Mouse (Mus musculus) neural tube, embryonic 12.5 days (tissue): ENCODE data around the gene She. TPM values are rescaled to one million over a fixed set of nuclear protein-coding genes. Genes with fewer than 3 reads are reported as not detected.

Experiments
- ATAC-seq: fragments of 200-750 bp; cut with Nextera tagmentation; 2 replicates; pipeline ENCODE4 v1.8.0; 2017; ENCODE audit warnings: low read depth, mild to moderate bottlenecking, moderate TSS enrichment, moderate library complexity; ENCODE audit not compliant: low FRiP score
- H3K27ac ChIP-seq: fragments of 300-500 bp; sonication (generic); 2 replicates; pipeline ENCODE4 v1.5.1; 2016
- H3K27me3 ChIP-seq: fragments of 300-500 bp; sonication (generic); replicated peaks from 2 replicates; pipeline ENCODE4 v1.6.1; 2016; ENCODE audit warnings: mild to moderate bottlenecking
- H3K36me3 ChIP-seq: fragments of 300-500 bp; sonication (generic); 2 replicates; pipeline ENCODE4 v1.6.1; 2016; ENCODE audit warnings: mild to moderate bottlenecking
- H3K4me1 ChIP-seq: fragments of 300-500 bp; sonication (generic); 2 replicates; pipeline ENCODE4 v1.6.1; 2016
- H3K4me2 ChIP-seq: fragments of 300-500 bp; sonication (generic); replicated peaks from 2 replicates; pipeline ENCODE4 v1.6.1; 2016; ENCODE audit warnings: mild to moderate bottlenecking
- H3K4me3 ChIP-seq: fragments of 300-500 bp; sonication (generic); 2 replicates; pipeline ENCODE4 v1.5.1; 2016
- H3K9ac ChIP-seq: fragments of 300-500 bp; sonication (generic); 2 replicates; pipeline ENCODE4 v1.6.1; 2016; ENCODE audit warnings: mild to moderate bottlenecking
- H3K9me3 ChIP-seq: fragments of 300-500 bp; sonication (generic); 2 replicates; pipeline ENCODE4 v1.6.1; 2016; ENCODE audit warnings: mild to moderate bottlenecking
- WGBS: fragments of 180-500 bp; shearing (Covaris S2); methylation state at CpG from one replicate; pipeline ENCODE4 v1.1.7; 2016; 5-methylcytosine and 5-hydroxymethylcytosine counted together
- polyA plus RNA-seq: library from polyadenylated mRNA; unstranded; fragments of >200 nt; fragmentation: Nextera tagmentation; extraction: Ambion mirVana; gene quantifications from 2 replicates; pipeline ENCODE4 v1.2.1, GENCODE M21; 2016

She gene
- polyA plus RNA-seq, 1 experiment from 2014 or later: 4.2 TPM

GRCm38 (mm10) chr3:89877129-89877528, 46.0 kb downstream of the She start:
- Histone ChIP-seq H3K36me3 (no peaks in the 10 kb centered on the region), H3K4me1 (no peaks in the 10 kb centered on the region), H3K4me3 (no peak overlapping the region), H3K9me3 (0 out of 2 replicates have a peak, but pooled peaks cover 6% of the 10 kb centered on the region), H3K9ac (no peak overlapping the region), H3K27ac (no peak overlapping the region), H3K4me2 (no peak overlapping the region), H3K27me3 (no peaks in the 10 kb centered on the region)
- WGBS: 85% methylated on average over 8 of the region's 8 CpGs
- ATAC-seq: no peak

GRCm38 (mm10) chr3:89878456-89878855, 47.3 kb downstream of the She start:
- H3K27me3 ChIP-seq: no peaks in the 10 kb centered on the region
- H3K4me2 ChIP-seq: no peak overlapping the region
- no peak overlapping the region for H3K4me3 ChIP-seq
- no peaks in the 10 kb centered on the region for H3K36me3 ChIP-seq
- no peak for ATAC-seq
- no peak overlapping the region for H3K27ac ChIP-seq
- WGBS: 61% methylated on average over 3 of the region's 3 CpGs
- no peak overlapping the region for H3K9ac ChIP-seq
- H3K9me3 ChIP-seq: no peaks in the 10 kb centered on the region
- H3K4me1 ChIP-seq: no peaks in the 10 kb centered on the region

- Histone ChIP-seq H3K4me1 (no peaks in the 10 kb centered on the region), H3K4me3 (no peak overlapping the region), H3K27ac (no peak overlapping the region), H3K9me3 (no peaks in the 10 kb centered on the region), H3K9ac (no peak overlapping the region), H3K4me2 (no peak overlapping the region), H3K27me3 (no peaks in the 10 kb centered on the region), H3K36me3 (no peaks in the 10 kb centered on the region)
- ATAC-seq: no peak
- WGBS: 77% methylated on average over 3 of the region's 3 CpGs
Observed at GRCm38 (mm10) chr3:89879326-89879725, 48.2 kb downstream of the She start.

GRCm38 (mm10) chr3:89880036-89880851, 49.1 kb downstream of the She start:
- WGBS: 80% methylated on average over 5 of the region's 5 CpGs
- H3K4me1 ChIP-seq: no peaks in the 10 kb centered on the region
- no peaks in the 10 kb centered on the region for H3K9me3 ChIP-seq
- H3K27me3 ChIP-seq: no peaks in the 10 kb centered on the region
- H3K4me3 ChIP-seq: no peak overlapping the region
- H3K4me2 ChIP-seq: no peak overlapping the region
- H3K9ac ChIP-seq: no peak overlapping the region
- no peak for ATAC-seq
- H3K36me3 ChIP-seq: no peaks in the 10 kb centered on the region
- no peak overlapping the region for H3K27ac ChIP-seq

- Histone ChIP-seq H3K27me3 (no peaks in the 10 kb centered on the region), H3K36me3 (no peaks in the 10 kb centered on the region), H3K9me3 (no peaks in the 10 kb centered on the region), H3K4me2 (no peak overlapping the region), H3K4me3 (no peak overlapping the region), H3K9ac (no peak overlapping the region), H3K4me1 (no peaks in the 10 kb centered on the region), H3K27ac (no peak overlapping the region)
- WGBS: 81% methylated on average over 8 of the region's 8 CpGs
- no peak for ATAC-seq
Observed at GRCm38 (mm10) chr3:89882556-89883181, 51.5 kb downstream of the She start.

- H3K9ac ChIP-seq: no peak overlapping the region
Observed at GRCm38 (mm10) chr3:89883582-89884041, 52.4 kb downstream of the She start.

GRCm38 (mm10) chr3:89885766-89886165, 54.6 kb downstream of the She start:
- no peaks in the 10 kb centered on the region for H3K9me3 ChIP-seq
- no peak for ATAC-seq
- H3K27me3 ChIP-seq: no peaks in the 10 kb centered on the region
- no peak overlapping the region for H3K27ac ChIP-seq
- WGBS: 92% methylated on average over 11 of the region's 11 CpGs
- H3K9ac ChIP-seq: no peak overlapping the region
- H3K4me3 ChIP-seq: no peak overlapping the region
- H3K4me2 ChIP-seq: no peak overlapping the region
- no peaks in the 10 kb centered on the region for H3K36me3 ChIP-seq
- H3K4me1 ChIP-seq: no peaks in the 10 kb centered on the region

More at GRCm38 (mm10) chr3:89883582-89884041, 52.4 kb downstream of the She start:
- Histone ChIP-seq H3K9me3 (no peaks in the 10 kb centered on the region), H3K4me3 (no peak overlapping the region), H3K4me2 (no peak overlapping the region), H3K36me3 (no peaks in the 10 kb centered on the region), H3K27me3 (no peaks in the 10 kb centered on the region), H3K4me1 (no peaks in the 10 kb centered on the region), H3K27ac (no peak overlapping the region)
- ATAC-seq: no peak
- WGBS: 88% methylated on average over 4 of the region's 4 CpGs

- no peaks in the 10 kb centered on the region for H3K4me1 ChIP-seq
- no peak for ATAC-seq
- no peaks in the 10 kb centered on the region for H3K36me3 ChIP-seq
- H3K9ac ChIP-seq: no peak overlapping the region
- no peak overlapping the region for H3K4me3 ChIP-seq
- no peaks in the 10 kb centered on the region for H3K9me3 ChIP-seq
- 91% methylated on average over 7 of the region's 7 CpGs for WGBS
- no peak overlapping the region for H3K27ac ChIP-seq
- H3K27me3 ChIP-seq: no peaks in the 10 kb centered on the region
- no peak overlapping the region for H3K4me2 ChIP-seq
Observed at GRCm38 (mm10) chr3:89887582-89888230, 56.5 kb downstream of the She start.

- Histone ChIP-seq H3K4me1 (no peaks in the 10 kb centered on the region), H3K27me3 (no peaks in the 10 kb centered on the region), H3K4me2 (no peak overlapping the region), H3K27ac (no peak overlapping the region), H3K9me3 (no peaks in the 10 kb centered on the region), H3K36me3 (no peaks in the 10 kb centered on the region), H3K9ac (no peak overlapping the region), H3K4me3 (no peak overlapping the region)
- no peak for ATAC-seq
- WGBS: 63% methylated on average over 8 of the region's 8 CpGs
Observed at GRCm38 (mm10) chr3:89889841-89890430, 58.8 kb downstream of the She start.

GRCm38 (mm10) chr3:89891696-89892095, 60.5 kb downstream of the She start:
- Histone ChIP-seq H3K27ac (no peak overlapping the region), H3K9me3 (no peaks in the 10 kb centered on the region), H3K27me3 (no peaks in the 10 kb centered on the region), H3K4me1 (peaks cover 5% of the 10 kb centered on the region; the same call in 1 of the 2 replicates), H3K9ac (no peak overlapping the region), H3K4me2 (no peak overlapping the region), H3K36me3 (no peaks in the 10 kb centered on the region), H3K4me3 (no peak overlapping the region)
- ATAC-seq: no peak

GRCm38 (mm10) chr3:89892517-89893106, 61.4 kb downstream of the She start:
- 90% methylated on average over 5 of the region's 5 CpGs for WGBS
- Histone ChIP-seq H3K4me3 (no peak overlapping the region), H3K4me1 (peaks cover 5% of the 10 kb centered on the region; the same call in 1 of the 2 replicates), H3K27me3 (no peaks in the 10 kb centered on the region), H3K9ac (no peak overlapping the region), H3K27ac (no peak overlapping the region), H3K36me3 (no peaks in the 10 kb centered on the region), H3K4me2 (no peak overlapping the region), H3K9me3 (no peaks in the 10 kb centered on the region)
- ATAC-seq: no peak

- Histone ChIP-seq H3K4me2 (no peak overlapping the region), H3K27ac (no peak overlapping the region), H3K9me3 (no peaks in the 10 kb centered on the region), H3K27me3 (no peaks in the 10 kb centered on the region), H3K4me3 (no peak overlapping the region), H3K36me3 (no peaks in the 10 kb centered on the region), H3K9ac (no peak overlapping the region), H3K4me1 (peaks cover 5% of the 10 kb centered on the region; the same call in 1 of the 2 replicates)
- 8% methylated on average over 5 of the region's 5 CpGs for WGBS
- ATAC-seq: no peak
Observed at GRCm38 (mm10) chr3:89896571-89896970, 65.4 kb downstream of the She start.
